Mouse (Mus musculus) central nervous system, embryonic 11.5 days (tissue): ENCODE results near the gene Rab15. TPM values are rescaled to one million over a fixed set of nuclear protein-coding genes. Genes with fewer than 3 reads are reported as not detected.

Source experiments
- polyA plus RNA-seq: library from polyadenylated mRNA; depleted of rRNA; stranded (reverse); fragments of >200 nt; gene quantifications from 2 replicates; pipeline ENCODE4 v1.2.3, GENCODE M21; 2012; rRNA removed

Gene Rab15
- polyA plus RNA-seq: 12.9 and 13.9 TPM in 2 replicates

GRCm38 (mm10) chr12:76822651-76823041 lies at the start of gene Rab15:
TSS of gene Rab15 (minus strand) at chr12:76822908.

GRCm38 (mm10) chr12:76795350-76795749 lies 27.4 kb downstream of the Rab15 start, which contains the start of gene Gpx2:
TSS of gene Gpx2 (minus strand) at chr12:76795554.

GRCm38 (mm10) chr12:76765354-76765851 lies 57.3 kb downstream of the Rab15 start, which contains the start of the genes Churc1 and Fntb:
TSS of gene Churc1 (plus strand) at chr12:76765538.
TSS of gene Fntb (plus strand) at chr12:76765589.

Other genes with a start within 250 kb of the Rab15 start
- gene Sptb, start 112.4 kb downstream of the Rab15 start, polyA plus RNA-seq: 5.6 and 5.9 TPM in 2 replicates
- gene Churc1, start 57.4 kb downstream of the Rab15 start, polyA plus RNA-seq: 56.8 and 61.5 TPM in 2 replicates
- 24.7 and 30.6 TPM in 2 replicates for gene Fntb, start 57.3 kb downstream of the Rab15 start, polyA plus RNA-seq
- gene Gpx2, start 27.4 kb downstream of the Rab15 start, polyA plus RNA-seq: 0.16 and 0.60 TPM in 2 replicates
- gene Max, start 139.3 kb upstream of the Rab15 start, polyA plus RNA-seq: 41.9 and 43.0 TPM in 2 replicates